Mouse (Mus musculus) lung, adult 2 months (tissue): ENCODE measurements around the gene Pde6g.

Source experiments
- CTCF ChIP-seq: fragments of 200-500 bp; IDR thresholded peaks from 2 replicates; pipeline ENCODE4 v1.5.1; 2011; ENCODE audit warnings: mild to moderate bottlenecking, low read length, control low read depth; ENCODE audit not compliant: insufficient read depth
- POLR2A ChIP-seq: fragments of 200-500 bp; IDR thresholded peaks from 2 replicates; pipeline ENCODE4 v1.6.1; 2011; ENCODE audit warnings: low read depth, mild to moderate bottlenecking, control low read depth, low read length, borderline replicate concordance; ENCODE audit errors: extremely low read depth

DNA sequence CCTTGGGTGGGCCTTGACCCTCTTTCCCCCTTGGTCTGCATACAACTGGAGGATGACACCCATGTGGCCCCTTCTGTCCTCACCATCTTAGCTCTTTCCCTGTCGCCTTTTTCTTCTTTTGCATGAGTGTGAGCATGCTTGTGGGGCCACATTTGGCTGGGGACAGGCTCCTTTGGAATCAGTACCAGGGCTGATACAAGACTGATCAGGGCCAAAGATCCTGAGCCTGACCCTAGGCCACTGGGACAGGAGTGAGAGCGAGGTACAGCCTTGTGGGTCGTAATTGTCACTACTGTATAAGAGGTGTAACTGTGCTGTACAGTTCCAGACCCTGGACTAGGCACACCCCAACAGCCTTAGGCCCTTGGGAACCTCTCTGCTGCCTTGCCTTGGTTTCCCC, 40.6 kb upstream of the Pde6g start:
- TF ChIP-seq CTCF, result no peak
- no peak for TF ChIP-seq POLR2A
